ENCODE assay signal across 17 mouse cellular contexts in genomic region chr11:80724701-80725100, GRCm38 (mm10). TPM values are rescaled to one million over a fixed set of nuclear protein-coding genes. Genes with fewer than 3 reads are reported as not detected.
DNase-seq lines count a peak whose midpoint lies in the region; ATAC-seq and TF ChIP-seq lines count a peak whose summit lies in the region.
"Had no signal": no experiment of that assay in that cellular context is flagged by ENCODE, and none has a peak within 500 bp of the region (broad histone marks: within the 10 kb centered on the region; RNA-seq: fewer than 3 reads in every experiment).

No protein-coding gene starts in this region.

- no peak; the same call in 1 of the 2 replicates for TF ChIP-seq CTCF in kidney, postnatal 0 days (IDR thresholded peaks at IDR 0.05; ENCODE audit: low read depth)
- peak; percentile 44 for TF ChIP-seq CTCF in left cerebral cortex, adult 2 months (IDR thresholded peaks at IDR 0.05)

- no peak overlapping the region for H3K27ac ChIP-seq in kidney, postnatal 0 days
- H3K27ac ChIP-seq in left cerebral cortex, adult 2 months, result 0 out of 2 replicates have a peak overlapping the region, but pooled peaks have one; percentile 50
- H3K27ac ChIP-seq: hindbrain, embryonic 13.5 days; limb, embryonic 15.5 days; neural tube, embryonic 13.5 days had no signal

- no peaks in the 10 kb centered on the region for H3K36me3 ChIP-seq in kidney, postnatal 0 days (ENCODE audit: insufficient read depth, low read length)
- H3K36me3 ChIP-seq: hindbrain, embryonic 13.5 days; limb, embryonic 15.5 days; neural tube, embryonic 13.5 days had no signal

- H3K9me3 ChIP-seq in kidney, postnatal 0 days (replicated peaks; ENCODE audit: low read length), result no peaks in the 10 kb centered on the region
- H3K9me3 ChIP-seq: hindbrain, embryonic 13.5 days; limb, embryonic 15.5 days; neural tube, embryonic 13.5 days had no signal

- H3K4me3 ChIP-seq in kidney, postnatal 0 days (replicated peaks; ENCODE audit: low read depth, low read length), result no peak overlapping the region
- no peak overlapping the region for H3K4me3 ChIP-seq in left cerebral cortex, adult 2 months
- H3K4me3 ChIP-seq: hindbrain, embryonic 13.5 days; limb, embryonic 15.5 days; neural tube, embryonic 13.5 days had no signal

- intact Hi-C loops in left cerebral cortex, adult 2 months (cut with DNase I), result no loop called here
- intact Hi-C loops in left cerebral cortex, postnatal 4 days (cut with DNase I), result no loop called here

- no peaks in the 10 kb centered on the region for H3K27me3 ChIP-seq in kidney, postnatal 0 days (ENCODE audit: insufficient read depth, low read length)
- H3K27me3 ChIP-seq: hindbrain, embryonic 13.5 days; limb, embryonic 15.5 days; neural tube, embryonic 13.5 days had no signal

- no peak overlapping the region for H3K4me2 ChIP-seq in kidney, postnatal 0 days (ENCODE audit: low read length)
- H3K4me2 ChIP-seq: hindbrain, embryonic 13.5 days; limb, embryonic 15.5 days; neural tube, embryonic 13.5 days had no signal

- no peak overlapping the region for H3K9ac ChIP-seq in kidney, postnatal 0 days (ENCODE audit: low read depth, low read length)
- H3K9ac ChIP-seq: hindbrain, embryonic 13.5 days; limb, embryonic 15.5 days; liver, postnatal 0 days; neural tube, embryonic 13.5 days had no signal

- ATAC-seq in kidney, postnatal 0 days (replicated peaks; ENCODE audit: low FRiP score, low read depth), result no peak
- ATAC-seq: intestine, embryonic 16.5 days; liver, postnatal 0 days; midbrain, embryonic 16.5 days had no signal

- WGBS in kidney, postnatal 0 days, result 56% methylated on average over 12 of the region's 12 CpGs

- H3K4me1 ChIP-seq in kidney, postnatal 0 days (replicated peaks; ENCODE audit: insufficient read depth, low read length), result no peaks in the 10 kb centered on the region
- H3K4me1 ChIP-seq: limb, embryonic 15.5 days had no signal

- DNase-seq in adrenal gland, postnatal 14 days, result peak; percentile 29
- DNase-seq in adrenal gland, adult 2 months, result no peak
- DNase-seq in kidney, postnatal 0 days (ENCODE audit: low spot score), result peak; percentile 24
- no peak for DNase-seq in kidney, adult 18-20 months
- no peak for DNase-seq in left cerebral cortex, adult 2 months (ENCODE audit: extremely low spot score in 1 of 2, low spot score in 2 of 2)
- no peak for DNase-seq in left cerebral cortex, postnatal 4 days
- peak; percentile 24 for DNase-seq in R1 (ENCODE audit: low read depth, low spot score)
- DNase-seq in cerebellum, postnatal 14 days, result no peak
- DNase-seq: adrenal gland, postnatal 25 days; cerebellum, postnatal 36 days; liver, postnatal 0 days; thymus, postnatal 4 days had no signal

RNA-seq across cellular contexts. Expression of gene Myo1d, which starts 55.1 kb away (rescaled TPM):
- 46.3 and 47.1 TPM in 2 replicates for total RNA-seq in adrenal gland, postnatal 14 days (2021)
- total RNA-seq in adrenal gland, adult 2 months (2021), result 10 to 100 TPM; 63.8 to 87.9 TPM
- 47.2 and 70.7 TPM in 2 replicates for polyA plus RNA-seq in adrenal gland, adult 2 months (2012; rRNA removed)
- 15.7 and 16.9 TPM in 2 replicates for polyA plus RNA-seq in kidney, postnatal 0 days (2015; fragmentation: Nextera tagmentation; extraction: Ambion mirVana)
- 1 to 10 TPM; 5.6 to 7.0 TPM for total RNA-seq in left cerebral cortex, adult 2 months (2021)
- 1 to 10 TPM; 3.0 to 3.8 TPM for total RNA-seq in left cerebral cortex, postnatal 4 days (2021)

Comparison
In these comparisons a context has a peak if more than half of its experiments do, and no peak if none do; other contexts are left out.
1. DNase-seq: peak in adrenal gland, postnatal 14 days (single experiment), kidney, postnatal 0 days (single experiment) and R1 (single experiment); none in adrenal gland, adult 2 months (single experiment), kidney, adult 18-20 months (single experiment), left cerebral cortex, adult 2 months (0 of 2), left cerebral cortex, postnatal 4 days (single experiment) and cerebellum, postnatal 14 days (0 of 2).